ENCODE assay signal across 8 mouse cellular contexts in the genomic region with DNA sequence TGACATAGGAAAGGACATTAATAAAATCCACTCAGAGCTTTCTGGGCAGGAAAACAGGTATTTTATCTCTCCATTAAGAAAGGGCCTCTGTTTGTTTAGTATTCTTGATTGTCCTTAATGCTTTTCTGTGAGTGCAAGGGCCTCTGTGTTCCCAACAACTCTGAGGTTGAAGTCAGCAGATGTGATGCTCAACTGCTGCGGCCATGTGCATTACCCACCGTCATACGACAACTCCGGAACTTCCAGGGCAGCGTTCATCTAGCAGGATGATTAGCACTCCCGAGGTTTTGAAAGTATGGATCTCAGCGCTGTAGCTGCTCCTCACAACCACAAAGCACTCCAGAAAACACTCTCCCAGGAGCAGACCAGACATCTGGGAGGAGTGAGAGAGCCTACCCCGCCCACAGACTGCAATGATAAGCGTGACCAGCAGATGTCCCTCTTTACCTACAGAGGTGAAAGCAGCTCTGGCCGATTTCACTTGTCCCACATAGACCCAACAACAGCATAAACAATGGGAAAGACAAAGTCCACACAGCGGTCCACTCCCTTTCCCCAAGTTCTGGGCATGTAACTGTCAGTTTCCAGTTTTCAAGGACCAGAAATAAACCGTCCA.
DNase-seq lines count a peak whose midpoint lies in the region; ATAC-seq lines count a peak whose summit lies in the region.

No protein-coding gene starts in this region.

- DNase-seq in adipocyte (ENCODE audit: low spot score), result peak; percentile 79
- DNase-seq in embryo, embryonic 10 days (ENCODE audit: low spot score), result peak; percentile 87
- peak; percentile 71 for DNase-seq in gastrocnemius, postnatal 14 days
- DNase-seq in left cerebral cortex, adult 9 months (ENCODE audit: low spot score in 2 of 2), result peak; percentile 57 to 93
- DNase-seq in right cerebral cortex, postnatal 14 days, result peak; percentile 85
- peak; percentile 57 to 84 for DNase-seq in urinary bladder, postnatal 4 days (ENCODE audit: low spot score in 2 of 2)

- intact Hi-C loops in gastrocnemius, postnatal 14 days (cut with DNase I; ENCODE audit: low total_unique reads), result loop anchor here (10.0 kb wide), 2 partner anchors 78 to 288 kb away; no protein-coding TSS in a partner anchor

- ATAC-seq in inflammation-experienced regulatory T-cells, adult 6 months, result peak; percentile 72
- ATAC-seq in megakaryocyte progenitor cell, adult 5-6 weeks (replicated peaks; ENCODE audit: poor library complexity), result peak; percentile 90

Comparison
In these comparisons a context has a peak if more than half of its experiments do, and no peak if none do; other contexts are left out.
1. Peak in every context shown above with its lines: DNase-seq and ATAC-seq.